15 mouse cellular contexts compared by ENCODE assay signal in the genomic region with DNA sequence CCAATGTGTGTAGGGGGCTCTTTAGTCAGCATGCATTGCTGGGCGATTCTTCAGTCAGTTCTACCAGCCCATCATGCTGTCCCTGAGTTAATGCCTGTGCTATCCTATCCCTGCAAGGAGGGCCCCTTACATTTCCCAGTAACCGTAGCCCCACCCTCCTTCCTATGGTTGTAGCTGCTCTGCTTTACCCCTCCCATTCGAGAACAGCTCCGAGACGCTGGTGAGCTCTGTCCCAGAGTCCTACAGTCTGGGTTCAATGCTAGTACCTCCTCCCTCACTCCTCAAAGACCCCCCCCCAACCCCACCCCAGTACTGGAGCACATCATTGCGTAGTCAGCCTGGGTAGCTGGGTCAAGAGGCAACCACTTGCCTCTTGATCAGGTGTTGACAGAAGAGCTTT. TPM values are rescaled to one million over a fixed set of nuclear protein-coding genes. Genes with fewer than 3 reads are reported as not detected.
DNase-seq lines count a peak whose midpoint lies in the region; ATAC-seq and TF ChIP-seq lines count a peak whose summit lies in the region.
"Had no signal": no experiment of that assay in that cellular context is flagged by ENCODE, and none has a peak within 500 bp of the region (broad histone marks: within the 10 kb centered on the region; RNA-seq: fewer than 3 reads in every experiment).

No protein-coding gene starts in this region.

- intact Hi-C loops in heart, postnatal 10 days (cut with DNase I) = no loop called here

- H3K4me2 ChIP-seq in heart, embryonic 11.5 days = peak overlapping the region; percentile 29
- no peak overlapping the region for H3K4me2 ChIP-seq in embryonic facial prominence, embryonic 15.5 days (replicated peaks)
- no peak overlapping the region for H3K4me2 ChIP-seq in hindbrain, embryonic 13.5 days
- H3K4me2 ChIP-seq in midbrain, embryonic 12.5 days (replicated peaks) = no peak overlapping the region
- H3K4me2 ChIP-seq: liver, embryonic 12.5 days had no signal

- H3K9me3 ChIP-seq in heart, embryonic 11.5 days (replicated peaks; ENCODE audit: control insufficient read depth, low read length) = no peaks in the 10 kb centered on the region
- no peaks in the 10 kb centered on the region for H3K9me3 ChIP-seq in embryonic facial prominence, embryonic 15.5 days (replicated peaks)
- no peaks in the 10 kb centered on the region for H3K9me3 ChIP-seq in hindbrain, embryonic 13.5 days
- H3K9me3 ChIP-seq in midbrain, embryonic 12.5 days = no peaks in the 10 kb centered on the region
- H3K9me3 ChIP-seq: embryonic facial prominence, embryonic 12.5 days; liver, embryonic 12.5 days had no signal

- H3K4me1 ChIP-seq in heart, embryonic 11.5 days (ENCODE audit: control insufficient read depth, insufficient read depth, low read length) = peaks cover 53% of the 10 kb centered on the region
- H3K4me1 ChIP-seq in embryonic facial prominence, embryonic 15.5 days = peaks cover 27% of the 10 kb centered on the region
- H3K4me1 ChIP-seq in hindbrain, embryonic 13.5 days (replicated peaks) = peaks cover 85% of the 10 kb centered on the region
- H3K4me1 ChIP-seq in midbrain, embryonic 12.5 days = peaks cover 53% of the 10 kb centered on the region
- H3K4me1 ChIP-seq in thymus, adult 2 months (replicated peaks; ENCODE audit: control insufficient read depth, insufficient read depth, low read length) = no peaks in the 10 kb centered on the region
- H3K4me1 ChIP-seq: liver, embryonic 12.5 days had no signal

- TF ChIP-seq CTCF in thymus, adult 2 months (IDR thresholded peaks at IDR 0.05; ENCODE audit: borderline replicate concordance, control insufficient read depth, extremely low read depth, insufficient read depth, low read length, poor library complexity) = no peak

- no peaks in the 10 kb centered on the region for H3K27me3 ChIP-seq in heart, embryonic 11.5 days (ENCODE audit: control insufficient read depth, insufficient read depth, low read length)
- 0 out of 2 replicates have a peak, but pooled peaks cover 6% of the 10 kb centered on the region for H3K27me3 ChIP-seq in embryonic facial prominence, embryonic 15.5 days
- H3K27me3 ChIP-seq in hindbrain, embryonic 13.5 days = no peaks in the 10 kb centered on the region
- no peaks in the 10 kb centered on the region; the same call in none of the 2 replicates for H3K27me3 ChIP-seq in midbrain, embryonic 12.5 days
- H3K27me3 ChIP-seq in thymus, adult 2 months (ENCODE audit: control insufficient read depth, insufficient read depth, low read length) = no peaks in the 10 kb centered on the region
- H3K27me3 ChIP-seq: embryonic facial prominence, embryonic 12.5 days had no signal

- WGBS in heart, embryonic 11.5 days (ENCODE audit: insufficient replicate concordance) = 18% methylated on average over 6 of the region's 6 CpGs
- 23% methylated on average over 6 of the region's 6 CpGs for WGBS in embryonic facial prominence, embryonic 15.5 days
- WGBS in hindbrain, embryonic 13.5 days = 24% methylated on average over 6 of the region's 6 CpGs
- whole genome bisulfite sequencing in midbrain, embryonic 12.5 days = 29% methylated on average over 6 of the region's 6 CpGs
- 53% methylated on average over 6 of the region's 6 CpGs for WGBS in thymus, adult 2 months

- peak; percentile 58; the same call in 1 of the 2 replicates for ATAC-seq in heart, embryonic 11.5 days (replicated peaks; ENCODE audit: insufficient number of reproducible peaks, low FRiP score, low TSS enrichment)
- 0 out of 2 replicates have a peak, but pooled peaks have one; percentile 30 for ATAC-seq in embryonic facial prominence, embryonic 15.5 days (ENCODE audit: insufficient number of reproducible peaks, low FRiP score, low TSS enrichment, low read depth)
- ATAC-seq in hindbrain, embryonic 13.5 days (ENCODE audit: low FRiP score) = 0 out of 2 replicates have a peak, but pooled peaks have one; percentile 47
- ATAC-seq in midbrain, embryonic 12.5 days (ENCODE audit: low FRiP score, low read depth) = peak; percentile 66
- ATAC-seq: liver, embryonic 12.5 days had no signal

- no peak for DNase-seq in heart, postnatal 10 days
- DNase-seq in thymus, adult 2 months = no peak
- no peak for DNase-seq in frontal cortex, postnatal 14 days (ENCODE audit: low spot score in 2 of 2)
- no peak for DNase-seq in cerebellum, postnatal 25 days
- DNase-seq: cerebellum, adult 11-12 months; heart, postnatal 14 days; layer of hippocampus, postnatal 36 days; thymus, postnatal 14 days had no signal

- no peak overlapping the region for H3K9ac ChIP-seq in heart, embryonic 11.5 days (ENCODE audit: low read depth, low read length)
- H3K9ac ChIP-seq in embryonic facial prominence, embryonic 15.5 days = no peak overlapping the region
- peak overlapping the region; percentile 29; the same call in 1 of the 2 replicates for H3K9ac ChIP-seq in hindbrain, embryonic 13.5 days
- no peak overlapping the region for H3K9ac ChIP-seq in midbrain, embryonic 12.5 days (replicated peaks)
- H3K9ac ChIP-seq: embryonic facial prominence, embryonic 12.5 days; liver, embryonic 12.5 days had no signal

- no peaks in the 10 kb centered on the region for H3K36me3 ChIP-seq in heart, embryonic 11.5 days (ENCODE audit: control insufficient read depth, insufficient read depth, low read length)
- H3K36me3 ChIP-seq in embryonic facial prominence, embryonic 15.5 days = no peaks in the 10 kb centered on the region
- H3K36me3 ChIP-seq in hindbrain, embryonic 13.5 days = no peaks in the 10 kb centered on the region
- H3K36me3 ChIP-seq in midbrain, embryonic 12.5 days = no peaks in the 10 kb centered on the region
- no peaks in the 10 kb centered on the region for H3K36me3 ChIP-seq in thymus, adult 2 months (ENCODE audit: control insufficient read depth, insufficient read depth, low read length)
- H3K36me3 ChIP-seq: embryonic facial prominence, embryonic 12.5 days; liver, embryonic 12.5 days had no signal

- no peak overlapping the region for H3K4me3 ChIP-seq in heart, embryonic 11.5 days (ENCODE audit: low read depth, low read length)
- no peak overlapping the region for H3K4me3 ChIP-seq in embryonic facial prominence, embryonic 15.5 days (replicated peaks)
- H3K4me3 ChIP-seq in hindbrain, embryonic 13.5 days = no peak overlapping the region
- no peak overlapping the region for H3K4me3 ChIP-seq in midbrain, embryonic 12.5 days
- H3K4me3 ChIP-seq in thymus, adult 2 months (ENCODE audit: control insufficient read depth, insufficient read depth, low read length) = no peak overlapping the region
- H3K4me3 ChIP-seq: embryonic facial prominence, embryonic 12.5 days; liver, embryonic 12.5 days had no signal

- TF ChIP-seq POLR2A in thymus, adult 2 months (IDR thresholded peaks at IDR 0.05; ENCODE audit: control insufficient read depth, extremely low read depth, insufficient read depth, low read length, poor library complexity) = no peak

- 0 out of 2 replicates have a peak overlapping the region, but pooled peaks have one; percentile 47 for H3K27ac ChIP-seq in heart, embryonic 11.5 days (ENCODE audit: low read depth, low read length)
- H3K27ac ChIP-seq in embryonic facial prominence, embryonic 15.5 days (replicated peaks) = no peak overlapping the region; the same call in 1 of the 2 replicates
- H3K27ac ChIP-seq in hindbrain, embryonic 13.5 days = peak overlapping the region; percentile 86
- peak overlapping the region; percentile 78 for H3K27ac ChIP-seq in midbrain, embryonic 12.5 days (replicated peaks)
- no peak overlapping the region for H3K27ac ChIP-seq in thymus, adult 2 months (ENCODE audit: control insufficient read depth, insufficient read depth, low read length)
- H3K27ac ChIP-seq: embryonic facial prominence, embryonic 12.5 days; kidney, postnatal 0 days; liver, embryonic 12.5 days had no signal

RNA-seq across cellular contexts. Expression of a gene that starts 35.4 kb away (rescaled TPM):
- 5.9 and 7.1 TPM in 2 replicates for polyA plus RNA-seq in heart, embryonic 11.5 days (2014; fragmentation: Nextera tagmentation; extraction: Ambion mirVana)
- total RNA-seq in heart, postnatal 10 days (2021) = 10 to 100 TPM in 1 of 2 experiments, 1 to 10 TPM in 1; 7.3 to 13.2 TPM
- polyA plus RNA-seq in embryonic facial prominence, embryonic 15.5 days (2015; fragmentation: Nextera tagmentation; extraction: Ambion mirVana) = 0.96 and 1.3 TPM in 2 replicates
- polyA plus RNA-seq in hindbrain, embryonic 13.5 days (2015; fragmentation: Nextera tagmentation; extraction: Ambion mirVana) = 7.6 and 8.3 TPM in 2 replicates
- 3.7 and 4.1 TPM in 2 replicates for polyA plus RNA-seq in midbrain, embryonic 12.5 days (2016; fragmentation: Nextera tagmentation; extraction: Ambion mirVana)
- polyA plus RNA-seq in thymus, adult 2 months (2012; rRNA removed) = 7.7 and 8.9 TPM in 2 replicates

Comparison
In these comparisons a context has a peak if more than half of its experiments do, and no peak if none do; other contexts are left out.
1. H3K27ac ChIP-seq: peak in heart, embryonic 11.5 days (single experiment), hindbrain, embryonic 13.5 days (single experiment) and midbrain, embryonic 12.5 days (single experiment); none in embryonic facial prominence, embryonic 15.5 days (single experiment) and thymus, adult 2 months (single experiment).
2. Peak in every context shown above with its lines, with median percentiles within 50 percentile points of each other: ATAC-seq.